Mouse (Mus musculus) kidney, embryonic 16.5 days (tissue): Measurements from ENCODE around the gene Slc9b1. TPM values are rescaled to one million over a fixed set of nuclear protein-coding genes. Genes with fewer than 3 reads are reported as not detected.

Experiments
- ATAC-seq: fragments of 200-750 bp; cut with Nextera tagmentation; 2 replicates; pipeline ENCODE4 v1.8.0; 2017; ENCODE audit warnings: moderate TSS enrichment; ENCODE audit not compliant: low FRiP score, low TSS enrichment
- H3K27ac ChIP-seq: fragments of 300-500 bp; sonication (generic); 2 replicates; pipeline ENCODE4 v1.5.1; 2014; ENCODE audit warnings: low read length
- H3K27me3 ChIP-seq: fragments of 300-500 bp; sonication (generic); 2 replicates; pipeline ENCODE4 v1.6.1; 2014; ENCODE audit warnings: low read length, control low read depth, mixed read lengths; ENCODE audit not compliant: insufficient read depth
- H3K36me3 ChIP-seq: fragments of 300-500 bp; sonication (generic); 2 replicates; pipeline ENCODE4 v1.6.1; 2014; ENCODE audit warnings: low read length, control low read depth, mixed read lengths; ENCODE audit not compliant: insufficient read depth
- H3K4me1 ChIP-seq: fragments of 300-500 bp; sonication (generic); 2 replicates; pipeline ENCODE4 v1.6.1; 2014; ENCODE audit warnings: low read length, control low read depth, mixed read lengths; ENCODE audit not compliant: insufficient read depth
- H3K4me2 ChIP-seq: fragments of 300-500 bp; sonication (generic); replicated peaks from 2 replicates; pipeline ENCODE4 v1.6.1; 2014; ENCODE audit warnings: low read depth, low read length
- H3K4me3 ChIP-seq: fragments of 300-500 bp; sonication (generic); 2 replicates; pipeline ENCODE4 v1.5.1; 2014; ENCODE audit warnings: mild to moderate bottlenecking, low read length
- H3K9ac ChIP-seq: fragments of 300-500 bp; sonication (generic); replicated peaks from 2 replicates; pipeline ENCODE4 v1.6.1; 2014; ENCODE audit warnings: low read length
- H3K9me3 ChIP-seq: fragments of 300-500 bp; sonication (generic); 2 replicates; pipeline ENCODE4 v1.6.1; 2016; ENCODE audit warnings: low read length, control low read depth
- WGBS: fragments of 180-500 bp; shearing (Covaris S2); extraction: QIAGEN DNeasy Blood & Tissue Kit; methylation state at CpG from one replicate; pipeline ENCODE4 v1.1.7; 2014; 5-methylcytosine and 5-hydroxymethylcytosine counted together
- polyA plus RNA-seq: library from polyadenylated mRNA; unstranded; fragments of >200 nt; fragmentation: Nextera tagmentation; extraction: Ambion mirVana; gene quantifications from 2 replicates; pipeline ENCODE4 v1.2.1, GENCODE M21; 2015

Slc9b1 gene
- polyA plus RNA-seq, 1 experiment from 2014 or later = 0.44 TPM

GRCm38 (mm10) chr3:135440221-135440620 lies 92.4 kb downstream of the Slc9b1 start:
- no peak for ATAC-seq

GRCm38 (mm10) chr3:135440621-135441020 lies 92.8 kb downstream of the Slc9b1 start:
- peak overlapping the region; percentile 64 for H3K4me3 ChIP-seq
- H3K4me2 ChIP-seq = peak overlapping the region; percentile 95
- peaks cover 3% of the 10 kb centered on the region; the same call in 1 of the 2 replicates for H3K36me3 ChIP-seq
- H3K9ac ChIP-seq = peak overlapping the region; percentile 99
- ATAC-seq = no peak
- H3K9me3 ChIP-seq = no peaks in the 10 kb centered on the region
- H3K4me1 ChIP-seq = peaks cover 19% of the 10 kb centered on the region
- H3K27me3 ChIP-seq = no peaks in the 10 kb centered on the region
- H3K27ac ChIP-seq = no peak overlapping the region
- WGBS = 20% methylated on average over 10 of the region's 10 CpGs

More at GRCm38 (mm10) chr3:135440221-135440620, 92.4 kb downstream of the Slc9b1 start:
- H3K9me3 ChIP-seq = no peaks in the 10 kb centered on the region
- no peaks in the 10 kb centered on the region for H3K27me3 ChIP-seq
- peak overlapping the region; percentile 95 for H3K4me2 ChIP-seq
- H3K4me3 ChIP-seq = peak overlapping the region; percentile 64
- peak overlapping the region; percentile 99 for H3K9ac ChIP-seq
- 9% methylated on average over 7 of the region's 7 CpGs for WGBS
- peak overlapping the region; percentile 30 for H3K27ac ChIP-seq
- peaks cover 19% of the 10 kb centered on the region for H3K4me1 ChIP-seq
- H3K36me3 ChIP-seq = peaks cover 3% of the 10 kb centered on the region; the same call in 1 of the 2 replicates

GRCm38 (mm10) chr3:135444930-135445329 lies 97.1 kb downstream of the Slc9b1 start:
- Histone ChIP-seq H3K9ac (no peak overlapping the region), H3K27ac (no peak overlapping the region), H3K27me3 (no peaks in the 10 kb centered on the region), H3K4me1 (0 out of 2 replicates have a peak, but pooled peaks cover 11% of the 10 kb centered on the region), H3K36me3 (peaks cover 2% of the 10 kb centered on the region; the same call in 1 of the 2 replicates), H3K4me3 (no peak overlapping the region), H3K4me2 (no peak overlapping the region), H3K9me3 (no peaks in the 10 kb centered on the region)
- ATAC-seq = no peak

Other genes starting within 250 kb of the Slc9b1 start
- gene Cenpe, start 135.5 kb upstream of the Slc9b1 start, polyA plus RNA-seq = 26.5 and 28.9 TPM in 2 replicates
- 39.0 and 46.0 TPM in 2 replicates for gene Bdh2, start 66.8 kb upstream of the Slc9b1 start, polyA plus RNA-seq
- 3.1 and 3.3 TPM in 2 replicates for gene Slc9b2, start 40.3 kb upstream of the Slc9b1 start, polyA plus RNA-seq
- gene Cisd2, start 75.9 kb downstream of the Slc9b1 start, polyA plus RNA-seq = 70.2 and 74.5 TPM in 2 replicates
- gene Ube2d3, start 90.1 kb downstream of the Slc9b1 start, polyA plus RNA-seq = 524 and 536 TPM in 2 replicates
- gene Manba, start 137.6 kb downstream of the Slc9b1 start, polyA plus RNA-seq = 36.5 and 39.6 TPM in 2 replicates